Mouse (Mus musculus) CH12.LX (cell line): ENCODE measurements at regions not wholly inside any gene's neighbourhood (a gene's known extent, or its start where the extent isn't known, plus 50 kb on each side); places are given as distances from the start of the nearest gene placed in this dataset.
"Not testable (repeated sequence)": the region's sequence is repeated elsewhere in the genome, so short reads cannot be mapped to it uniquely, and the experiment has no call there.

Experiments
- DNase-seq: peaks from one replicate; pipeline ENCODE4 v3.0.0-alpha.2; 2013; ENCODE audit errors: extremely low read depth
- H3K27ac ChIP-seq: 2 replicates; pipeline ENCODE4 v1.5.1; 2012; ENCODE audit warnings: low read depth, mild to moderate bottlenecking, control low read depth, moderate library complexity; ENCODE audit not compliant: insufficient read depth
- H3K27me3 ChIP-seq: replicated peaks from 2 replicates; pipeline ENCODE3; 2012; ENCODE audit warnings: inconsistent platforms
- H3K36me3 ChIP-seq, 2 experiments: replicated peaks in 1 of 2; 2 replicates each; pipeline versions ENCODE3 to v1.6.1; 2012; ENCODE audit warnings: inconsistent platforms in 1 of 2, low read length in 1 of 2, mild to moderate bottlenecking in 1 of 2, mixed read lengths in 1 of 2, moderate library complexity in 1 of 2; ENCODE audit not compliant: control insufficient read depth in 1 of 2, insufficient read depth in 1 of 2
- H3K4me1 ChIP-seq, 2 experiments: 2 replicates each; pipeline ENCODE4 v1.6.1; 2012; ENCODE audit warnings: inconsistent platforms in 1 of 2, moderate library complexity in 1 of 2; ENCODE audit not compliant: insufficient read depth in 2 of 2, control insufficient read depth in 1 of 2
- H3K4me2 ChIP-seq: 2 replicates; pipeline ENCODE4 v1.6.1; 2012; ENCODE audit warnings: low read depth, mild to moderate bottlenecking, control low read depth; ENCODE audit not compliant: poor library complexity, insufficient read depth, severe bottlenecking
- H3K4me3 ChIP-seq, 3 experiments: fragments of 150-350 bp in 1 of 3; sonication (generic) in 1 of 3; replicated peaks in 1 of 3; 2 replicates each; pipeline versions ENCODE3 to v1.5.1; 2011 to 2012; ENCODE audit warnings: low read depth in 2 of 3, low read length in 2 of 3, mild to moderate bottlenecking in 2 of 3, moderate library complexity in 2 of 3, control low read depth in 1 of 3, improper control_type of control experiment in 1 of 3, inconsistent platforms in 1 of 3, mixed read lengths in 1 of 3; ENCODE audit not compliant: poor library complexity in 1 of 3
- H3K79me2 ChIP-seq: replicated peaks from 2 replicates; pipeline ENCODE4 v1.6.1; 2012; ENCODE audit warnings: mild to moderate bottlenecking, moderate library complexity; ENCODE audit not compliant: control insufficient read depth, poor library complexity, insufficient read depth, severe bottlenecking; ENCODE audit errors: extremely low read depth
- H3K9ac ChIP-seq: 2 replicates; pipeline ENCODE4 v1.6.1; 2012; ENCODE audit warnings: low read depth, mild to moderate bottlenecking, control low read depth, moderate library complexity; ENCODE audit not compliant: insufficient read depth
- H3K9me3 ChIP-seq: replicated peaks from 2 replicates; pipeline ENCODE3; 2012; ENCODE audit warnings: low read length, inconsistent platforms, mixed read lengths
- BHLHE40 ChIP-seq: IDR thresholded peaks from 2 replicates; pipeline ENCODE4 v1.6.1; 2011; ENCODE audit warnings: mild to moderate bottlenecking, low read depth, low read length, improper control_type of control experiment
- CHD1 ChIP-seq: IDR thresholded peaks from 2 replicates; pipeline ENCODE4 v1.6.1; 2012; ENCODE audit warnings: low read depth, low read length, improper control_type of control experiment, inconsistent platforms
- ELF1 ChIP-seq: IDR thresholded peaks from 2 replicates; pipeline ENCODE4 v1.6.1; 2014; ENCODE audit warnings: low read depth, mild to moderate bottlenecking, inconsistent platforms, low read length, improper control_type of control experiment
- EP300 ChIP-seq: IDR thresholded peaks from 2 replicates; pipeline ENCODE4 v1.6.1; 2011; ENCODE audit warnings: low read length, improper control_type of control experiment
- ETS1 ChIP-seq: conservative IDR thresholded peaks from 2 replicates; pipeline ENCODE4 v1.6.1; 2012; ENCODE audit warnings: low read depth, mild to moderate bottlenecking, inconsistent platforms, low read length, improper control_type of control experiment, moderate library complexity
- MXI1 ChIP-seq: IDR thresholded peaks from 2 replicates; pipeline ENCODE4 v1.6.1; 2011; ENCODE audit warnings: mild to moderate bottlenecking, low read depth, low read length, improper control_type of control experiment
- MYC ChIP-seq: IDR thresholded peaks from 2 replicates; pipeline ENCODE4 v1.6.1; 2011; ENCODE audit warnings: low read depth, mild to moderate bottlenecking, improper control_type of control experiment, low read length
- NELFE ChIP-seq: IDR thresholded peaks from 2 replicates; pipeline ENCODE4 v1.6.1; 2011; ENCODE audit warnings: low read depth, low read length, improper control_type of control experiment
- NRF1 ChIP-seq: IDR thresholded peaks from 2 replicates; pipeline ENCODE4 v1.6.1; 2014; ENCODE audit warnings: low read depth, mild to moderate bottlenecking, inconsistent platforms, low read length, improper control_type of control experiment, moderate library complexity
- POLR2AphosphoS2 ChIP-seq: IDR thresholded peaks from 2 replicates; pipeline ENCODE4 v1.6.1; 2011; ENCODE audit warnings: low read depth, low read length, improper control_type of control experiment
- RAD21 ChIP-seq: IDR thresholded peaks from 2 replicates; pipeline ENCODE4 v1.6.1; 2011; ENCODE audit warnings: low read depth, mild to moderate bottlenecking, low read length, improper control_type of control experiment, moderate library complexity
- TBP ChIP-seq: conservative IDR thresholded peaks from 2 replicates; pipeline ENCODE4 v1.6.1; 2011; ENCODE audit warnings: low read depth, low read length, improper control_type of control experiment
- TCF12 ChIP-seq: IDR thresholded peaks from 2 replicates; pipeline ENCODE4 v1.6.1; 2014; ENCODE audit warnings: low read depth, mild to moderate bottlenecking, inconsistent platforms, low read length, improper control_type of control experiment
- UBTF ChIP-seq: IDR thresholded peaks from 2 replicates; pipeline ENCODE4 v1.6.1; 2012; ENCODE audit warnings: low read depth, mild to moderate bottlenecking, inconsistent platforms, low read length, improper control_type of control experiment, moderate library complexity
- USF2 ChIP-seq: conservative IDR thresholded peaks from 2 replicates; pipeline ENCODE4 v1.6.1; 2011; ENCODE audit warnings: low read depth, low read length, improper control_type of control experiment
- ZC3H11A ChIP-seq: IDR thresholded peaks from 2 replicates; pipeline ENCODE4 v1.6.1; 2012; ENCODE audit warnings: low read depth, mild to moderate bottlenecking, inconsistent platforms, low read length, improper control_type of control experiment
- dilution Hi-C: fragments of 300-500 bp; cut with MboI; formaldehyde crosslinking; loops from 2 replicates; pipeline ENCODE4 v1.14.3; 2020; ENCODE audit warnings: low sequenced_read_pairs; ENCODE audit not compliant: extremely low pct_unique_long_range_greater_than_20kb, extremely low pct_ligation_motif_present
- in situ Hi-C: fragments of 300-500 bp; cut with MboI; formaldehyde crosslinking; loops from 3 replicates; pipeline ENCODE4 v1.14.3; 2019; ENCODE audit warnings: low sequenced_read_pairs, low pct_ligation_motif_present, low pct_unique_long_range_greater_than_20kb, mixed read lengths

GRCm38 (mm10) chrX:99689761-99690160, 131.1 kb upstream of the Tmem28 start:
- in situ Hi-C loops (no loop called here), dilution Hi-C loops (no loop called here)
- no peaks in the 10 kb centered on the region for H3K9me3 ChIP-seq
- DNase-seq, result no peak
- H3K36me3 ChIP-seq, result no peaks in the 10 kb centered on the region
- H3K4me1 ChIP-seq, result peaks cover 0 to 3% of the 10 kb centered on the region in 2 experiments; a peak in 1 of 4 replicates
- H3K9ac ChIP-seq, result no peak overlapping the region
- no peak overlapping the region for H3K4me2 ChIP-seq
- TF ChIP-seq MYC, result no peak
- TF ChIP-seq TBP, result no peak
- no peak for TF ChIP-seq USF2
- TF ChIP-seq BHLHE40, result no peak
- TF ChIP-seq MXI1, result no peak
- TF ChIP-seq TCF12, result no peak
- TF ChIP-seq ELF1, result no peak
- no peak for TF ChIP-seq CHD1
- no peak for TF ChIP-seq ZC3H11A
- no peak for TF ChIP-seq EP300
- no peak for TF ChIP-seq NELFE
- TF ChIP-seq RAD21, result no peak
- TF ChIP-seq NRF1, result no peak
- no peak overlapping the region for H3K4me3 ChIP-seq
- H3K79me2 ChIP-seq, result no peaks in the 10 kb centered on the region
- no peak overlapping the region for H3K27ac ChIP-seq
- H3K27me3 ChIP-seq, result no peaks in the 10 kb centered on the region

DNA sequence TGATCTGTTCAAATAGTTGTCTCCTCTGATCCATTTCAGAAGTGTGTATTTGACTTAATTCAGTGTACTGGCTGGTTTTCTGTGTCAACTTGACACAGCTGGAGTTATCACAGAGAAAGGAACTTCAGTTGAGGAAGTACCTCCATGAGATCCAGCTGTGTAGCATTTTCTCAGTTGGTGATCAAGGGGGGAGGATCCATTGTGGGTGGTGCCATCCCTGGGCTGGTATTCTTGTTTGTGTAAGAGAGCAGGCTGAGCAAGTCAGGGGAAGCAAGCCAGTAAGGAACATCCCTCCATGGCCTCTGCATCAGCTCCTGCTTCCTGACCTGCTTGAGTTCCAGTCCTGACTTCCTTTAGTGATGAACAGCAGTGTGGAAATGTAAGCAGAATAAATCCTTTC, 138.3 kb upstream of the Tmem28 start:
- H3K79me2 ChIP-seq, dilution Hi-C loops: not testable (repeated sequence)

DNA sequence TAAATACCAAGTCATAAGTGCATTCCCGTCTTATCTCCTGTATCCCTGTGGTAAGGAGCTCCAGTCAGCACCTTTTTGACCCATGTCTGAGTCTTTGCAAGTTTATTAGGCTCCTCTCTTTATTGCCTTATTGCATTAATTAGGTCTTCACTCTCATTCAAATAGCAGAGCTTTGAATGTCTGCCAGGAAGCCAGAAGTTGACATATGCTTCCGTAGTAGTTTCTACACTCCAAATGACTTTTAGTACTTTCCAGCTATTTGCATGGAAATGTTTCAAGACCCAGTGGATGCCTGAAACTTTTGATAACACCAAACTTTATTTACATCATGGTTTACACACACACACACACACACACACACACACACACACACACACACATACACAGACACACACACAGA, 153.2 kb upstream of the Tmem28 start:
- H3K27ac ChIP-seq, result no peak overlapping the region
- no peaks in the 10 kb centered on the region for H3K36me3 ChIP-seq
- no peak overlapping the region for H3K4me2 ChIP-seq
- H3K9ac ChIP-seq, result no peak overlapping the region
- no peak for TF ChIP-seq UBTF
- no peak for TF ChIP-seq ETS1
- TF ChIP-seq RAD21, result no peak
- TF ChIP-seq POLR2AphosphoS2, result no peak
- no peak for TF ChIP-seq TCF12
- TF ChIP-seq, all 38 proteins: peak for 0
- Histone ChIP-seq H3K4me3 (no peak overlapping the region), H3K79me2 (no peaks in the 10 kb centered on the region), H3K27me3 (no peaks in the 10 kb centered on the region), H3K4me1 (no peaks in the 10 kb centered on the region), H3K9me3 (no peaks in the 10 kb centered on the region)
- no peak for DNase-seq
- dilution Hi-C loops (no loop called here), in situ Hi-C loops (loop anchor here (25.0 kb wide), 1 partner anchor 255 kb away; no protein-coding TSS in a partner anchor)

More for the DNA sequence above, 138.3 kb upstream of the Tmem28 start:
- H3K27me3 ChIP-seq, H3K36me3 ChIP-seq, H3K9ac ChIP-seq, H3K9me3 ChIP-seq, H3K4me3 ChIP-seq, in situ Hi-C loops, H3K27ac ChIP-seq, H3K4me1 ChIP-seq, H3K4me2 ChIP-seq, DNase-seq: not testable (repeated sequence)
